ENCODE assay signal across 8 mouse cellular contexts in genomic region chr1:178318002-178318388, GRCm38 (mm10). TPM values are rescaled to one million over a fixed set of nuclear protein-coding genes. Genes with fewer than 3 reads are reported as not detected.
DNase-seq lines count a peak whose midpoint lies in the region; ATAC-seq and TF ChIP-seq lines count a peak whose summit lies in the region.

No protein-coding gene starts in this region.

- no peaks in the 10 kb centered on the region for H3K27me3 ChIP-seq in G1E (ENCODE audit: insufficient read depth, low read length)
- no peaks in the 10 kb centered on the region for H3K27me3 ChIP-seq in erythroblast, embryonic 14.5 days (ENCODE audit: control insufficient read depth)
- no peaks in the 10 kb centered on the region for H3K27me3 ChIP-seq in kidney, embryonic 14.5 days (ENCODE audit: control insufficient read depth, insufficient read depth, low read length)

- H3K27ac ChIP-seq in gastrocnemius, adult 2 months, result peak overlapping the region; percentile 100
- H3K27ac ChIP-seq in kidney, embryonic 14.5 days (ENCODE audit: low read depth, low read length), result peak overlapping the region; percentile 99

- intact Hi-C loops in gastrocnemius, adult 2 months (cut with DNase I), result loop anchor here (1.0 kb wide), 2 partner anchors 18 to 88 kb away; partner anchors contain the start of gene Efcab2

- H3K4me2 ChIP-seq in kidney, embryonic 14.5 days (replicated peaks; ENCODE audit: low read depth, low read length), result peak overlapping the region; percentile 67

- no peaks in the 10 kb centered on the region for H3K9me3 ChIP-seq in G1E (replicated peaks)
- H3K9me3 ChIP-seq in erythroblast, embryonic 14.5 days (ENCODE audit: control insufficient read depth, low read length), result no peaks in the 10 kb centered on the region
- no peaks in the 10 kb centered on the region for H3K9me3 ChIP-seq in kidney, embryonic 14.5 days (ENCODE audit: control insufficient read depth, low read length)

- peak overlapping the region; percentile 83 for H3K9ac ChIP-seq in kidney, embryonic 14.5 days (ENCODE audit: low read depth, low read length)

- peak overlapping the region; percentile 94 for H3K4me3 ChIP-seq in gastrocnemius, adult 2 months
- peak overlapping the region; percentile 75 for H3K4me3 ChIP-seq in G1E (ENCODE audit: low read depth, low read length)
- peak overlapping the region; percentile 95 for H3K4me3 ChIP-seq in erythroblast, embryonic 14.5 days (replicated peaks)
- H3K4me3 ChIP-seq in kidney, embryonic 14.5 days (ENCODE audit: low read length), result peak overlapping the region; percentile 51

- no peak for TF ChIP-seq CTCF in gastrocnemius, adult 2 months (IDR thresholded peaks at IDR 0.05)
- no peak for TF ChIP-seq CTCF in G1E (IDR thresholded peaks at IDR 0.05; ENCODE audit: low read depth, low read length)

- DNase-seq in gastrocnemius, adult 2 months, result no peak
- no peak for DNase-seq in gastrocnemius, adult 8-10 months (ENCODE audit: low spot score in 2 of 2)
- DNase-seq in G1E (ENCODE audit: low spot score), result peak; percentile 64
- DNase-seq in lung, postnatal 14 days, result peak; percentile 88
- DNase-seq in testis, postnatal 14 days (ENCODE audit: low spot score), result peak; percentile 87
- DNase-seq in retina, postnatal 1 day, result no peak

- H3K36me3 ChIP-seq in G1E (replicated peaks), result peaks cover 29% of the 10 kb centered on the region
- H3K36me3 ChIP-seq in erythroblast, embryonic 14.5 days (ENCODE audit: control insufficient read depth), result peaks cover 48% of the 10 kb centered on the region
- H3K36me3 ChIP-seq in kidney, embryonic 14.5 days (ENCODE audit: control insufficient read depth, insufficient read depth, low read length), result peaks cover 25% of the 10 kb centered on the region

- under 1% methylated on average over 17 of the region's 17 CpGs for WGBS in kidney, embryonic 14.5 days

- peak; percentile 55 for ATAC-seq in G1E (ENCODE audit: extremely low read depth, insufficient number of reproducible peaks, low FRiP score, poor library complexity, severe bottlenecking)
- ATAC-seq in kidney, embryonic 14.5 days (ENCODE audit: low FRiP score, low TSS enrichment), result peak; percentile 74

- H3K4me1 ChIP-seq in G1E (ENCODE audit: insufficient read depth, low read depth, low read length), result peaks cover 51% of the 10 kb centered on the region
- H3K4me1 ChIP-seq in erythroblast, embryonic 14.5 days (ENCODE audit: control insufficient read depth), result peaks cover 71% of the 10 kb centered on the region
- no peaks in the 10 kb centered on the region for H3K4me1 ChIP-seq in kidney, embryonic 14.5 days (ENCODE audit: control insufficient read depth, insufficient read depth, low read length)

RNA-seq across cellular contexts. Expression of gene Cox20, which starts 0.9 kb away (rescaled TPM):
- 10 to 100 TPM; 33.3 to 63.8 TPM for total RNA-seq in gastrocnemius, adult 2 months (2021)
- total RNA-seq in gastrocnemius, adult 8-10 months (2022), result 10 to 100 TPM; 27.9 to 42.9 (median 37.3) TPM
- total RNA-seq in G1E (2014; fragmentation: Nextera tagmentation), result 230 and 246 TPM in 2 replicates
- total RNA-seq in G1E (2017), result 135 and 179 TPM in 2 replicates
- polyA plus RNA-seq in G1E (2012), result 11.2 and 18.4 TPM in 2 replicates
- polyA plus RNA-seq in erythroblast, embryonic 14.5 days (2012), result 4.2 TPM in 2 replicates
- polyA plus RNA-seq in kidney, embryonic 14.5 days (2014; fragmentation: Nextera tagmentation; extraction: Ambion mirVana), result 121 and 168 TPM in 2 replicates

RNA-seq across cellular contexts. Expression of gene Hnrnpu, which starts 19.6 kb away (rescaled TPM):
- 100 to 1,000 TPM; 135 to 140 TPM for total RNA-seq in gastrocnemius, adult 2 months (2021)
- total RNA-seq in gastrocnemius, adult 8-10 months (2022), result 100 to 1,000 TPM in 3 of 4 experiments, 10 to 100 TPM in 1; 92.2 to 133 (median 119) TPM
- 932 and 945 TPM in 2 replicates for total RNA-seq in G1E (2014; fragmentation: Nextera tagmentation)
- total RNA-seq in G1E (2017), result 331 and 441 TPM in 2 replicates
- 726 and 956 TPM in 2 replicates for polyA plus RNA-seq in G1E (2012)
- 26.2 and 32.3 TPM in 2 replicates for polyA plus RNA-seq in erythroblast, embryonic 14.5 days (2012)
- 432 and 617 TPM in 2 replicates for polyA plus RNA-seq in kidney, embryonic 14.5 days (2014; fragmentation: Nextera tagmentation; extraction: Ambion mirVana)

Comparison
In these comparisons a context has a peak if more than half of its experiments do, and no peak if none do; other contexts are left out.
1. DNase-seq: peak in G1E (single experiment), lung, postnatal 14 days (single experiment) and testis, postnatal 14 days (single experiment); none in gastrocnemius, adult 2 months (single experiment), gastrocnemius, adult 8-10 months (0 of 2) and retina, postnatal 1 day (single experiment).
2. Peak in every context shown above with its lines, with median percentiles within 50 percentile points of each other: H3K4me3 ChIP-seq.